Mouse (Mus musculus) liver, embryonic 16.5 days (tissue): Measurements from ENCODE around the gene Mrpl10. TPM values are rescaled to one million over a fixed set of nuclear protein-coding genes. Genes with fewer than 3 reads are reported as not detected.
A peak's percentile ranks its signal among the peaks of the same experiment; 100 is the strongest.

Experiments used
- ATAC-seq: fragments of 200-750 bp; cut with Nextera tagmentation; 2 replicates; pipeline ENCODE4 v1.8.0; 2017; ENCODE audit warnings: low read depth, mild to moderate bottlenecking, moderate number of reproducible peaks, moderate library complexity
- H3K27ac ChIP-seq: fragments of 300-500 bp; sonication (generic); 2 replicates; pipeline ENCODE4 v1.5.1; 2014; ENCODE audit warnings: mild to moderate bottlenecking, low read length
- H3K27me3 ChIP-seq: fragments of 300-500 bp; sonication (generic); 2 replicates; pipeline ENCODE4 v1.6.1; 2014; ENCODE audit warnings: low read depth, low read length, mixed read lengths; ENCODE audit not compliant: control insufficient read depth, insufficient read depth
- H3K36me3 ChIP-seq: fragments of 300-500 bp; sonication (generic); 2 replicates; pipeline ENCODE4 v1.6.1; 2014; ENCODE audit warnings: mild to moderate bottlenecking; ENCODE audit not compliant: control insufficient read depth, insufficient read depth
- H3K4me1 ChIP-seq: fragments of 300-500 bp; sonication (generic); 2 replicates; pipeline ENCODE4 v1.6.1; 2014; ENCODE audit warnings: low read depth, low read length, mixed read lengths; ENCODE audit not compliant: control insufficient read depth
- H3K4me2 ChIP-seq: fragments of 300-500 bp; sonication (generic); 2 replicates; pipeline ENCODE4 v1.6.1; 2014; ENCODE audit warnings: low read depth, low read length, mixed read lengths
- H3K4me3 ChIP-seq: fragments of 300-500 bp; sonication (generic); 2 replicates; pipeline ENCODE4 v1.5.1; 2014; ENCODE audit warnings: low read depth, mild to moderate bottlenecking, low read length
- H3K9ac ChIP-seq: fragments of 300-500 bp; sonication (generic); 2 replicates; pipeline ENCODE4 v1.6.1; 2014; ENCODE audit warnings: low read depth, low read length
- H3K9me3 ChIP-seq: fragments of 300-500 bp; sonication (generic); replicated peaks from 2 replicates; pipeline ENCODE4 v1.6.1; 2016; ENCODE audit warnings: low read length; ENCODE audit not compliant: control insufficient read depth
- WGBS: fragments of 180-500 bp; shearing (Covaris S2); extraction: QIAGEN DNeasy Blood & Tissue Kit; methylation state at CpG from one replicate; pipeline ENCODE4 v1.1.7; 2014; ENCODE audit not compliant: insufficient replicate concordance; 5-methylcytosine and 5-hydroxymethylcytosine counted together
- polyA plus RNA-seq: library from polyadenylated mRNA; unstranded; fragments of >200 nt; fragmentation: Nextera tagmentation; extraction: Ambion mirVana; gene quantifications from 2 replicates; pipeline ENCODE4 v1.2.1, GENCODE M21; 2015

Mrpl10 gene
- polyA plus RNA-seq, 1 experiment from 2014 or later = 28.8 TPM

GRCm38 (mm10) chr11:97007093-97007794 is 34.1 kb upstream of the Mrpl10 start:
- no peak overlapping the region for H3K4me2 ChIP-seq
- no peak overlapping the region for H3K27ac ChIP-seq
- no peak overlapping the region for H3K9ac ChIP-seq
- WGBS = 44% methylated on average over 9 of the region's 9 CpGs
- no peaks in the 10 kb centered on the region for H3K36me3 ChIP-seq
- peaks cover 19% of the 10 kb centered on the region for H3K27me3 ChIP-seq
- no peak for ATAC-seq
- H3K4me1 ChIP-seq = no peaks in the 10 kb centered on the region
- no peaks in the 10 kb centered on the region for H3K9me3 ChIP-seq
- H3K4me3 ChIP-seq = no peak overlapping the region

- Histone ChIP-seq H3K27me3 (peaks cover 24% of the 10 kb centered on the region), H3K36me3 (no peaks in the 10 kb centered on the region), H3K4me2 (no peak overlapping the region), H3K9me3 (no peaks in the 10 kb centered on the region), H3K4me1 (no peaks in the 10 kb centered on the region), H3K9ac (no peak overlapping the region), H3K4me3 (no peak overlapping the region), H3K27ac (no peak overlapping the region)
- 34% methylated on average over 8 of the region's 8 CpGs for WGBS
- no peak for ATAC-seq
Observed at GRCm38 (mm10) chr11:97009198-97009790, 32.1 kb upstream of the Mrpl10 start.

GRCm38 (mm10) chr11:97013121-97013670 is 28.2 kb upstream of the Mrpl10 start, which contains the start of gene Sp6:
Sp6 (plus strand) TSS chr11:97013394.
- Histone ChIP-seq H3K36me3 (no peaks in the 10 kb centered on the region), H3K4me2 (no peak within 1 kb of the TSS), H3K27ac (no peak within 1 kb of the TSS), H3K27me3 (peaks cover 59% of the 10 kb centered on the region), H3K9ac (no peak within 1 kb of the TSS), H3K9me3 (no peaks in the 10 kb centered on the region), H3K4me3 (no peak within 1 kb of the TSS), H3K4me1 (no peaks in the 10 kb centered on the region)
- 27% methylated on average over 8 of the region's 8 CpGs for WGBS
- no peak for ATAC-seq

- 1% methylated on average over 36 of the region's 36 CpGs for WGBS
- no peak for ATAC-seq
- Histone ChIP-seq H3K4me3 (peak overlapping the region; percentile 27; the same call in 1 of the 2 replicates), H3K9me3 (no peaks in the 10 kb centered on the region), H3K27me3 (peaks cover 90% of the 10 kb centered on the region), H3K27ac (no peak overlapping the region), H3K4me2 (no peak overlapping the region), H3K4me1 (peaks cover 9% of the 10 kb centered on the region), H3K9ac (no peak overlapping the region), H3K36me3 (no peaks in the 10 kb centered on the region)
Observed at GRCm38 (mm10) chr11:97017696-97018582, 23.4 kb upstream of the Mrpl10 start.

GRCm38 (mm10) chr11:97018583-97019344 is 22.6 kb upstream of the Mrpl10 start:
- Histone ChIP-seq H3K4me3 (peak overlapping the region; percentile 27), H3K4me1 (peaks cover 9% of the 10 kb centered on the region), H3K9ac (no peak overlapping the region), H3K27me3 (peaks cover 94% of the 10 kb centered on the region), H3K36me3 (no peaks in the 10 kb centered on the region), H3K9me3 (no peaks in the 10 kb centered on the region), H3K27ac (no peak overlapping the region), H3K4me2 (peak overlapping the region; percentile 40)
- WGBS = under 1% methylated on average over 53 of the region's 68 CpGs
- no peak for ATAC-seq

GRCm38 (mm10) chr11:97019345-97019708 is 22.0 kb upstream of the Mrpl10 start:
- ATAC-seq = no peak

GRCm38 (mm10) chr11:97021121-97021765 is 20.1 kb upstream of the Mrpl10 start:
- H3K9ac ChIP-seq = no peak overlapping the region; the same call in 1 of the 2 replicates
- H3K27ac ChIP-seq = no peak overlapping the region
- peak overlapping the region; percentile 62 for H3K4me3 ChIP-seq
- H3K4me1 ChIP-seq = peaks cover 15% of the 10 kb centered on the region
- no peaks in the 10 kb centered on the region for H3K36me3 ChIP-seq
- no peaks in the 10 kb centered on the region for H3K9me3 ChIP-seq
- peaks cover 86% of the 10 kb centered on the region for H3K27me3 ChIP-seq
- no peak for ATAC-seq
- H3K4me2 ChIP-seq = peak overlapping the region; percentile 79
- WGBS = 3% methylated on average over 27 of the region's 27 CpGs

More at GRCm38 (mm10) chr11:97019345-97019708, 22.0 kb upstream of the Mrpl10 start:
- peaks cover 9% of the 10 kb centered on the region for H3K4me1 ChIP-seq
- H3K36me3 ChIP-seq = no peaks in the 10 kb centered on the region
- no peak overlapping the region for H3K27ac ChIP-seq
- H3K4me3 ChIP-seq = no peak overlapping the region
- H3K4me2 ChIP-seq = no peak overlapping the region
- no peak overlapping the region for H3K9ac ChIP-seq
- H3K27me3 ChIP-seq = peaks cover 95% of the 10 kb centered on the region
- 13% methylated on average over 13 of the region's 13 CpGs for WGBS
- H3K9me3 ChIP-seq = no peaks in the 10 kb centered on the region
